Mouse (Mus musculus) B cell, adult 2 months (primary cell): ENCODE results near the gene Camk2g.
A peak's percentile ranks its signal among the peaks of the same experiment; 100 is the strongest.

Experiments
- DNase-seq, 2 experiments: peaks; one replicate each; pipeline ENCODE4 v3.0.0; 2022

The Camk2g gene

DNA sequence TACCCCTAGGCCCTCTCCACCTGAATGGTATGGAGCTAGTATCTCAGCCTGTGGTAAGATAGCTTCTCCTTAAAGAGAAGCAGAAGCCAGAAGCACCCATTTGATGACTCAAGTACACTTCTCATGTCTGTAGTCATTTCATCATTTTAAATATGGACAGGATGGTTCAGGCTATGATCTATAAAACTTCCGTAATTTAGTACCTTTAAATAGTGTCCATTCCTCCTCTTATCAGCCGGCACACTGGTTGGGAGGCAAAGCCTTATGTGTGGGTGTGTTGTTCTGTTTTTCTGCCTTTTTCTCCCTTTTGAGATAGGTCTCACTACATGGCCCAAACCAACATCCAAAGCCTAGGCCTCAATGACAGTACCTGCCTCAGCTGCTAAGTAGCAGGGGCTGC is 95.4 kb downstream of the Camk2g start:
- no peak for DNase-seq

DNA sequence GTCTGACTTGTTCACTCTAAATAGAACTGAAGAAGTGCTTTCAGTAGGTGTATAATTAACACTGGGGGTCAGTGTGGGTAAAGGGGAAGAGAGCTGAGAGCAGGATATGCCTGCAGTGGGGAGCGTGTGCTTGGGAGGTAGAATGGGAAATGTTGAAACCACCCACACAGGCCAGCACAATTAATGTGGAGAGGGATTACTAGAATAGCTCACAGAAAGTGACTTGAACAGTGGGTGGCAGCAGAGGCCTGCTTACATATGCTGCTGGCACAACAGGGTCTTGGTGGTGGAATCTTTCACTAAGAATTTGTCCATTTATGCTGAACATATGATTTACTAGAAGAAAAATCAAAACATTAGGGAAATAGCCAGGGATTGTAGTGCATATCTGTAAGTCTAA is 96.9 kb downstream of the Camk2g start:
- peak; percentile 48 to 51 for DNase-seq

DNA sequence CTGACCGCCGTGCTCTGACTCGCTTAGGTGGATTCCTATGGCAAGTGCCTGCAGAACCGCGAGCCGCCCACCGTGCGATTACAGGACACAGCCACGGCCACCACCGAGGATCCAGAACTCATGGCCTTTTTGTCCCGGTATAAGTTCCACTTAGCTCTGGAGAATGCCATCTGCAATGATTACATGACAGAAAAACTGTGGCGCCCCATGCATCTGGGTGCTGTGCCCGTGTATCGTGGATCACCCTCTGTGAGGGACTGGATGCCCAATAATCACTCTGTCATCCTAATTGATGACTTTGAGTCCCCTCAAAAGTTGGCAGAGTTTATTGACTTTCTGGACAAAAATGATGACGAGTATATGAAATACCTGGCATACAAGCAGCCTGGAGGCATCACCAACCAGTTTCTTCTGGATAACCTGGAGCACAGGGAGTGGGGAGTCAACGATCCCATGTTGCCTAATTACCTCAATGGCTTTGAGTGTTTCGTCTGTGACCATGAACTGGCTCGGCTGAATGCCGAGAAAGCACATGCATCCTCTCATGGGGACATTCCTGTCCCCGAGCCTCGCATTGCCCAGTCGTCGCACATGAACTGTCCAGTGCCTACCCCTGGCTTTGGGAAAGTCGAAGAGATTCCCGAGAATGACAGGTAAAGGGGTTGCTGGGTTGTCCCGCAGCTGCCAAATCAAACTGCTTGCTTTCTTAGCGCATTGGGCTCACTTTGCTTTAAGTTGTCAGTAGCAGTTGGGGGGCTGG is 97.9 kb downstream of the Camk2g start:
- DNase-seq = peak in 1 of 2 experiments; percentile 17

DNA sequence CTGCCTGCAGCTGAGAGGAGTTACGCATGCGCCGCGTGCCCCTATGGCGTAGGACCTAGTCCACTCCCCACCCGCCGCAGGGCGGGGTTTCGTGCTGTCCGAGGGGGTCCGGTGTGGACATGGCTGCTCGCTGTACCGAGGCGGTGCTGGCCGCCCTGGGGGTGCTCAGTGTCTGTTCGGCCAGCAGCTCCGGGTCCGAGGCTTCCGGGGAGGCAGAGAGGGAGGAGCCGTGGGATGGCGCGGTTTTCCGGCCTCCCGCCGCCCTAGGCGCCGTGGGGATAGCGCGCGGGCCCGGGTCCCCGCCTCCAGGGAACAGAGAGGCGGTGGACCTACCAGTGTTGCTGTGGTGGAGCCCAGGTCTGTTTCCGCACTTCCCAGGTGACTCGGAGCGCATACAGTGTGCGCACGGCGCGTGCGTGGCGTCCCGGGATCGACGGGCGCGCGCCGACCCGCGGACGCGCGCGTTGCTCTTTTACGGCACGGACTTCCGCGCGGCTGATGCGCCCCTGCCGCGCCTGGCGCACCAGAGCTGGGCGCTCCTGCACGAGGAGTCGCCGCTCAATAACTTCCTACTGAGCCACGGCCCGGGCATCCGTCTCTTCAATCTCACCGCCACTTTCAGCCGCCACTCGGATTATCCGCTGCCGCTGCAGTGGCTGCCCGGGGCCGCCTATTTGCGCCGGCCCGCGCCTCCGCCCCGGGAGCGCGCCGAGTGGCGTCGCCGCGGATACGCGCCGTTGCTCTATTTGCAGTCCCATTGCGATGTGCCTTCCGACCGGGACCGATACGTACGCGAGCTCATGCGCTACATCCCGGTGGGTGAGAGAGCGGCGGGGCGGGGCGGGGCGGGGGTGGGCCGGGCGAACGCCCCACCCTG is 98.8 kb downstream of the Camk2g start, which contains the start of gene Fut11:
Gene Fut11 (plus strand): TSS at position 85 of the 877 bp plus-strand sequence.
- DNase-seq = peak; percentile 80 to 83

DNA sequence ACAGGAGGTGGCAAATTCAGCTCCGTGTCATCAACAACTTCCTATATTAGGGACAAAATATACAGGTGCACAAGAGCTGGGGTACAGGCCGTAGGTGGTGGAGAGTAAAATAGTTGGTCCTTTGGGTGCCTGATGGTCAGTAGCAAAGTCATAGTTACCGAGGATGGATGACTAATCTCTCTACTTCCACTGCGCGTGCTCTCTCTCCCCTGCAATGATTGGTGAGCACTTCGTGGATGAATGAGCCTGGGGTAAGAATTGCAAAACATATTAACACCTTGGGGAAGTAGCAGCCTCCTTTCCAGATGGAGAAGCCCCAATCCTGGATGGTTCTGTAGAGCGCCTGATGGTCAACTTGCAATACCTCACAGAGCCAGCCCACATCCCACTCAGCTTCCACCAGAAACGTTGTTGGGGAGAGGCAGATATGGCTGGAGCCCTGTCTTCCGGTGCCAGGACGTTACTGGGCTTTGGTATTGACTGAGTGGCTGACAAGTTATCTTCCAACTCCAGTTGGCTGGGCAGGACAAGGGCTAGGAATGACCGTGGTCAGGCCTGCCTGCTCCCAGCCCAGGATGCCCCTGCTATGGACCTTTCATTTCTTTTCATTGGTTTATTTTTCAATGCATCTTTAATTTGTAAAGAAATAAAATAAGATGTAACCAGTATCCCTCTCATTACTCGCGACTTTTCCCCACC is 99.6 kb downstream of the Camk2g start:
- DNase-seq = peak in 1 of 2 experiments; percentile 23

DNA sequence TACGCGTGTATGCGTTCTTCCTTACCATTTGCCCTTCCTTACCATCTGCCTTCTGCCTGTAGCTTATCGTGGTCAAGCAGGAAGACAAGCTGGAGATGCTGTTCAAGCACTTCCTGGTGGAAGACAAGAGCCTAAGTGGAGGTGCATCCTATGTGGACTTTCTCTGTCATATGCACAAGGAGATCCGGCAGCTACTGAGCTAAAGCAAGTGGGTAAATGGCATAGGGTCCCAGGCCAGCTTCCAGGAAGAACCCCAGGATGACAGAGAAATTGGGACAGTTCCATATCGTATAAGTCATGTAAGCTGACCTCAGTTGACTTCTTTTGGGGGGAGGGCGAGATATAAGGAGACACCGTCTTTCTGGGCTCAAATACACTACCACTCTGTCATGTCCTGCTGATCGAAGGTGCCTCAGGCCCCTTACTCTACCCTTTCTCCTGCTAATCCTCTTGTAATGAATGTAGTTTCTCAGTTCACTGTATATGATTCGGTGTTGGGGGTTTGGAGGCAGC is 100.2 kb downstream of the Camk2g start:
- DNase-seq = no peak

DNA sequence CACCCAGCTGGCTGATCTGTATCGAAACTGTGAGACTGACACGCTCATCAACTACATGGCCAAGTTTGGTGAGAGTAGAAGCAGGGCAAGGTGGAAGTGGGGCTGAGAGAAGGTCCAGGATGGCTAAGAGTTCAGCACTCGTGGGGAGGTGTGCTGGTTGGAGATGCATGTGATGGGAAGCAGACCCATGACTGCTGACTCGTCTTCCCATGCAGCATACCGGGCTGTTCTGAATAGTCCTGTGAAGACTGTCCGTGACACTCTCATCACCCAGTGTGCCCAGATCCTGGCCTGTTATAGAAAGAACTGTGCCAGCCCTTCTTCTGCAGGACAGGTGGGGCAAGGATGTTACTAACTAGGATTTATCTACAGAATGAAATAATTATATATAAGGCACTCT is 102.1 kb downstream of the Camk2g start:
- DNase-seq = no peak

DNA sequence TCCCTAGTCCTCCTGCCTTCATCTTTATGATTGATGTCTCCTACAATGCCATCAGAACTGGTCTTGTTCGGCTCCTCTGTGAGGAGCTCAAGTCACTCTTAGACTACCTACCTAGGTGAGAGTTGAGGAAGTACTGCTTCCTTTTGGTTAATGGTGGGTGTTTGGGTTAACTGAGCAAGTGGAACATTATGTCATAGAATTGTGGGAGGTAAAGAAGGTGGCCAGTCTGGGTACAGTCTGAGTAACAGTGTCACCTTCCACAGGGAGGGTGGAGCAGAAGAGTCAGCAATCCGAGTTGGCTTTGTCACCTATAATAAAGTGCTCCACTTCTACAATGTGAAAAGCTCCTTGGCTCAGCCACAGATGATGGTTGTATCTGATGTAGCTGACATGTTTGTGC is 104.9 kb downstream of the Camk2g start:
- peak; percentile 29 to 35 for DNase-seq

DNA sequence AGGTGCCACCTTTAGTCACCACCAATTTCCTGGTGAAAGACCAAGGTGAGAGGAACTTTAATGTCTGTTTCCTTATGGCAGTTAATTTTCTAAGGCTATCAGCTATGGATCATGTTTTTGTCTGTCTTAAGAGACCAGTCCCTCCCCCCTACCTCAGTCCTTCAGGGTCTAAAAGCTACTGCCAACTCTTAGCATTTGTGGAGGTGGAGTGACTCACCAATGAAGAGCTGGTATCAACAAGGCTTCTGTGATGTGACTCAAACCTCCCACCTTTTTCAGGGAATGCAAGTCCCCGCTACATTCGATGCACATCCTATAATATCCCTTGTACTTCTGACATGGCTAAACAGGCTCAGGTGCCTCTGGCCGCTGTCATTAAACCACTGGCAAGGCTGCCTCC is 107.3 kb downstream of the Camk2g start:
- DNase-seq = no peak
